Mouse (Mus musculus) brain, embryonic 14.5 days (tissue): ENCODE results near the gene Dapp1.

ENCODE experiments used
- CTCF ChIP-seq: fragments of 200-500 bp; IDR thresholded peaks from 2 replicates; pipeline ENCODE4 v1.5.1; 2012; ENCODE audit warnings: inconsistent platforms, mild to moderate bottlenecking, moderate library complexity, borderline replicate concordance; ENCODE audit not compliant: insufficient read depth, insufficient read length; ENCODE audit errors: extremely low read depth
- POLR2A ChIP-seq: fragments of 200-500 bp; IDR thresholded peaks from 2 replicates; pipeline ENCODE4 v1.6.1; 2012; ENCODE audit warnings: mild to moderate bottlenecking, inconsistent platforms, borderline replicate concordance; ENCODE audit not compliant: poor library complexity, insufficient read depth, insufficient read length, severe bottlenecking; ENCODE audit errors: extremely low read depth

DNA sequence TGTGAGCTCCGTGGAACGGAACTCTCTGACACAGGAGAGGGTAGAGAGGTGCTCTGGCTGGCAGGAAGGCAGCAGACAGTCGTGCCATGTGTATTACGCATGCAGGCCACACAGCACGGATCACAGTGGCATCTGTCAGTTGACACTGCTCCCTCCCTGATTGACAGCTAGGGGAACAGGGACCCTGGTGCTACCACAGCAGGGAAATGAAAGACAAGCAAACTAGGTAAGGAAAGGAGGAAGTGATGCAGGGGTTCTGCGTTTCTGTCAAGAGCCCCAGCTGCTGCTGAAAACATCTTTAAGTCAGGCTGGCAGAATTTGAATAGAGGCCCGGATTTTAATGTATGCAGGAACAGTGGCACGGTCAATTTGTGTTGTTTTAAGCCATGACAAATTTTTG lies 17.8 kb downstream of the Dapp1 start:
- no peak for TF ChIP-seq POLR2A
- TF ChIP-seq CTCF: no peak
